Mouse (Mus musculus) left cerebral cortex, postnatal 25 days (tissue): ENCODE data around the gene Nav3. TPM values are rescaled to one million over a fixed set of nuclear protein-coding genes. Genes with fewer than 3 reads are reported as not detected.

Experiments
- DNase-seq, 2 experiments: peaks; one replicate each; pipeline ENCODE4 v3.0.0; 2022; ENCODE audit warnings: low spot score in 2 of 2, mixed read lengths in 1 of 2
- intact Hi-C: fragments of 180-260 bp; cut with DNase I; formaldehyde crosslinking; loops from one replicate; pipeline ENCODE4 v1.15.1; 2025
- total RNA-seq, 2 experiments: library from RNA; stranded (reverse); gene quantifications; 2 replicates each; pipeline ENCODE4 v1.2.3; 2021

Nav3 gene
- total RNA-seq, 2 experiments from 2014 or later, result 167 to 170 TPM

DNA sequence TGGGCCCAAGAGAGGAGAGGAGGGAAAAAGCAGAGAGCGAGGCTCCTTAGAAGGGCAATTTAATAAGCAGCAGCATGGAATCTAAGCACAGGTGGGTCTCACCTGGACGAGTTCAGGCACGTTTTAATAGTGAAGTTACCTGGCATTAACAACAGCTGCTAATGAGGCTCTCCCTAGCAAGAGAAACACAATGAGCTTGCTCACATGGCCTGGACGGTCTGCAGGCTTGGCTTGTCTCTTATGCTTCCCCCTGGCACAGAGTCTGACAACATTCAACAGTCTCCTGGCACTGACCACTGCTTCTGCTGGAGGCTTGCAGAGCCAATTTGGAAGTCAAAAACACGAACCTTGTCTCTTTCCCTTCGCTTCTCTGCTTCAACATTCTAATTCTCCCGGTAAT is 804.5 kb downstream of the Nav3 start:
- intact Hi-C loops, result no loop called here
- no peak for DNase-seq

DNA sequence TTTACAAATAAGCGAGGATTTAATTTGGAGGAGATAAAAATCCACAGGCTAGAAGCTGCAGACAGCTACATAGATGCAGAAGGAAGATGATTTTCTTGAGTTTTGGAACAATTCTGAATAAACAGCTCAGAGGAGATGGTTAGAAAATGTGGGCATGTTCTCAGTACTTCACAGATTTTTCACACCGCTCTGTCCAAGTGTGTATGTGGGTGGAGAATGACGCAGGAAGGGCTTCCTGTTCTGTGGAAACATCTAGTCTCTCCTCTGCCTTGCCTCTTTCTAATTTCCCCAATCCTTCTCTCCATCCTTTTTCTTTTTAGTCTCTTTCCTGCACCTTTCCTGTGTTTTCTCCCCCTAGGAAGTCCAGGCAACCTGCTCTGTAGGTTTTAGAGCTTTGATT is 812.4 kb downstream of the Nav3 start:
- intact Hi-C loops, result loop anchor here (2.0 to 10.0 kb wide), 4 partner anchors 37 to 639 kb away; no protein-coding TSS in a partner anchor

DNA sequence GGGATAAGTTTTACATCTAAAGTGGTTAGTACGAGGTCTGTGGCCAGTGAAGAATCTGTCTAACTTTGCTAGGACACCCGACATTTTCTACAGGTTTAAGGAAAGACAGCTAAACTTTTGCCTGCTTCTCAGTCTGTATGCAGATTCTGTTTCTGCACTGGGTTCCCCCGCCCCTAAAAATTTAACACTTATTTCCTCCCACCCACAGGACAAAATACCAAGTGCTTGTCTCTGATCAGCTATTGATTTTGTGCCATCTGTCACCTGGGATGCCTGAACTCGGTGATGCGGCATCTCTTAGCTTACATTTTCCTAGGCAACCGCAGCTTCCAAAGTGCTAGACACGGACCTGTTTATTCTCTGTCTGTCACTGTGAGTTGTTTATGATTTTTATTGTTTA is 814.2 kb downstream of the Nav3 start:
- intact Hi-C loops, result loop anchor here (2.0 to 10.0 kb wide), 4 partner anchors 35 to 637 kb away; no protein-coding TSS in a partner anchor

More for the DNA sequence above, 812.4 kb downstream of the Nav3 start:
- peak; percentile 70 to 95 for DNase-seq

DNA sequence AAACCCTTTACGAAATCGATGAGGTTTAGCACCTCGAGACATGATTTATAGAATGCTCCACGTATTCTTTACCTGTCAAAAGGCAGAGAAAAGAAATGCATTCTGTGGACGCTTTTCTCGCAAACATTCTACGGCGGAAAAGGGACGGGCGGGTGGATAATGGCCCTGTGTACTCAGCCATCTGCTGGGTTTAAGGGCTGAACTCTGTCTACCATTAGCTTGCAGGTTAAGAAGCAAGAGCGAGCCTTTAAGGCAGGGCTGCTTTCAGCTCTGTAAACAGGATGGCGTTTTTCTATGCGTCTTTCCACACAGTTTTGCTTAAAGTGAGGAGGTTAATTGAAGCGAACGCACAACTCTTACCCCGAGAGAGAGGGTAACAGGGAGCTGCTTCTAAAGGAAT is 818.3 kb downstream of the Nav3 start:
- intact Hi-C loops, result no loop called here
- DNase-seq, result no peak

More for the DNA sequence above, 814.2 kb downstream of the Nav3 start:
- no peak for DNase-seq
